Mouse (Mus musculus) E14TG2a.4 (cell line): ENCODE measurements at regions not wholly inside any gene's neighbourhood (a gene's known extent, or its start where the extent isn't known, plus 50 kb on each side); places are given as distances from the start of the nearest gene placed in this dataset.
"Not testable (repeated sequence)": the region's sequence is repeated elsewhere in the genome, so short reads cannot be mapped to it uniquely, and the experiment has no call there.

Experiments used
- H3K27me3 ChIP-seq: 2 replicates; pipeline ENCODE4 v1.6.1; 2014; ENCODE audit warnings: low read length, control low read depth; ENCODE audit not compliant: insufficient read depth
- H3K36me3 ChIP-seq: 2 replicates; pipeline ENCODE4 v1.6.1; 2014; ENCODE audit warnings: low read length, control low read depth; ENCODE audit not compliant: insufficient read depth
- H3K4me1 ChIP-seq: replicated peaks from 2 replicates; pipeline ENCODE4 v1.6.1; 2014; ENCODE audit warnings: low read depth, low read length, control low read depth
- H3K4me3 ChIP-seq: replicated peaks from 2 replicates; pipeline ENCODE4 v1.5.1; 2014; ENCODE audit warnings: mild to moderate bottlenecking, low read length
- H3K9me3 ChIP-seq: 2 replicates; pipeline ENCODE4 v1.6.1; 2014; ENCODE audit warnings: low read length, control low read depth
- CTCF ChIP-seq: conservative IDR thresholded peaks from 2 replicates; pipeline ENCODE4 v1.5.1; 2014; ENCODE audit warnings: low read length
- NANOG ChIP-seq: IDR thresholded peaks from 2 replicates; pipeline ENCODE4 v1.6.1; 2014; ENCODE audit warnings: borderline replicate concordance, low read length, mixed read lengths
- POU5F1 ChIP-seq: IDR thresholded peaks from 2 replicates; pipeline ENCODE4 v1.6.1; 2014; ENCODE audit warnings: low read length, borderline replicate concordance

DNA sequence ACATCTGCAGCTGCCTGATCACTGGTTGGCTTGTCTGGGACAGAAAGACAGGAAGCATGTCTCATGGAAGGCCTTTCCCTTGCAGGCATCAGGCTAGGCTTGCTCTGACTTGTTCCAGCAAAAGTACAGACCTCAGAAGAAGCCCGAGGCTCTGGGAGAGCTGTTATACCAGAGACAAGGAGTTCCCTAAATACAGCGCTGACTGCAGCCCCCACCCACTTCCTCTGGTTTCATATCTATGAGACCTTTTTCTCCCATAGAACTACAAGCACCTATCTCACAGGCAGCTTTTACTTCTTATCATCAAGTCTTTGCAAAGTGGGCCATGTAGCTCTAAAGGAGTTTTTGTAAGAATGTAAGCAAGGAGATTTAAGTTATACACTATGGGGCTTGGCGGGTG is 312.2 kb upstream of the Vmn1r3 start:
- H3K9me3 ChIP-seq, H3K27me3 ChIP-seq, H3K36me3 ChIP-seq, H3K4me1 ChIP-seq, H3K4me3 ChIP-seq: not testable (repeated sequence)

DNA sequence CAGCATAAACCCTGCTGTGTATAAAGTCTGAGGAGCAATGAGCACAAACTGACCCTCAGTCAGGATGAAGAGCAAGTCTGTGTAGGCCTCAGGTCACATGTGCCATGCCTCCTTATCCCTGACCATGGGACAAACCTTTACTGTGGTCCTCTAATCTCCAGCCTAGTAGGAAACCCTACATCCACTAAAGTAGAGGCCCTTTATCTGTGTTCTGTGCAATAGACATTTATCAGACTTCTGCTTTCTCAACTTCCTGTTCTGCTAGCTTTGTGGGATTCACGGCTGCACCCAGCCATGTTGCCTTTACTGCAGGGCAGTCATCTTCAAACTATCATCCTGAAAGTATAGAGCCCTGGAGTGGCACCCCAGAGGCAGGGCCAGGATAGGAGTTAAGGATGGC is 310.8 kb upstream of the Vmn1r3 start:
- H3K4me3 ChIP-seq, H3K4me1 ChIP-seq, H3K36me3 ChIP-seq: not testable (repeated sequence)

DNA sequence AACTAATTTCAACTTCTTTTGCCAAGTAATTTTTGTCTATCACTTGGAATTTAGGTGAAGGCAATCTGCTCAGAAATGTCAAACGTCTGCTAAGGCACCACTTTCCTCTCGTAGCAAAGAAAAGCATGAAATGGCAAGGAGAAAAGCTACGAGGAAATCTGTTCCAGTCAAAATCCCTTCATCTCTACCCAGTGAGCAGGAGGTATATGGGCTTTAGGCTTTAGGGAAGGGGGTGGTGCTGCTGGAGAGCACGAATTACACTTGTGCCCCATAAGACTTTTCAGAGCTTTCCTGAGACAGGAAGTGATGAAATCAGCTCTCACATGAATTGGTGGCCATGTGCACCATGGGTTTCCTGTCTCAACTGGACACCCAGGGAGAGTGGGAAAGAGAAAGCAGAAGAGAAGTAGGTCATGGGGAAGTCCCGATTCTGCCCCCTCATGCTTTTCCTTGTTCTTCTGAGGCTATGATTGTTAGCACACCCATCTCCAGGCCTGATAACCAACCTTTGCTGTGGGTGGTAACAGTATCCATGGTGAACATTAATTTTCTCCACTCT is 309.0 kb upstream of the Vmn1r3 start:
- not testable (repeated sequence) for H3K27me3 ChIP-seq, H3K9me3 ChIP-seq, H3K36me3 ChIP-seq, H3K4me1 ChIP-seq, H3K4me3 ChIP-seq

More for the DNA sequence above, 310.8 kb upstream of the Vmn1r3 start:
- not testable (repeated sequence) for H3K27me3 ChIP-seq, H3K9me3 ChIP-seq

DNA sequence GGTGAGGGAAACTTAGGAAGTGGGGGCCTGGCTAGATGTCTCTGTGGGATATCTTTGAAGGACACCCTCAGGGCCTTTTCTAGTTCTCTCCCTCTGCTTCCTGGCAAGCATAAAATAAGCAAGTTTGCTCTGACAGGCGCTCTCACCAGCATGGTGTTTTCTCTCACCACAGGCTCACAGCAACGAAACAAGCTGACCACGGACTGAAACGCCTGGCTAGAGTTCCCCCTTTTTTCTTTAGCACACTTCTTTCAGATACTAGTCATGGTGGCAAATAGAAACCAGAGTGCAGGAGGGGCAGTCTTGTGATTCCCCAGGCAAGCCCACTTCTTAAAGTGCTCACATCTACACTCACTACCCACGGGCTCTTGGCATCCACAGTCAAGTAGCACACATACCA is 305.7 kb upstream of the Vmn1r3 start:
- not testable (repeated sequence) for H3K27me3 ChIP-seq, H3K4me3 ChIP-seq, H3K36me3 ChIP-seq, H3K4me1 ChIP-seq
- peaks cover 30% of the 10 kb centered on the region for H3K9me3 ChIP-seq

DNA sequence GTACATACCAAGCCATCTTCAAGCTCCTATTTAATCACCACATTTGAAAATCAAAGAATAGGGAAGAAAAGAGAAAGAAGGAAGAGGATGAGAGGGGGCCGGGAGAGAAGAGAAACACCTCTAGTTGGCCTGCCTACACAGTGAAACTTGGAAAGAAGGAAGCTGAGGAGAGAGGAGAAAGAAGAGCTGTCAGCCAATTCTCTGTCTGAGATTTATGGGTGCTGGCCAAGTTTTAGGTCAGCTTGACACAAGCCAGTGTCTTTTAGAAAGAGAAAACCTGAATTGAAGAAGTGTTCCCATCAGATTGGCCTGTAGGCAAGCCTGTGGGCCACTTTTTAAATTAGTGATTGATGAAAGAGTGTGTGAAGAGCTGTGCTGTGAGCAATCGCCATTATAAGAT is 296.9 kb upstream of the Vmn1r3 start:
- Histone ChIP-seq H3K27me3 (no peaks in the 10 kb centered on the region), H3K36me3 (no peaks in the 10 kb centered on the region), H3K4me3 (no peak overlapping the region), H3K4me1 (no peaks in the 10 kb centered on the region), H3K9me3 (peaks cover 79% of the 10 kb centered on the region)
- TF ChIP-seq CTCF = no peak

DNA sequence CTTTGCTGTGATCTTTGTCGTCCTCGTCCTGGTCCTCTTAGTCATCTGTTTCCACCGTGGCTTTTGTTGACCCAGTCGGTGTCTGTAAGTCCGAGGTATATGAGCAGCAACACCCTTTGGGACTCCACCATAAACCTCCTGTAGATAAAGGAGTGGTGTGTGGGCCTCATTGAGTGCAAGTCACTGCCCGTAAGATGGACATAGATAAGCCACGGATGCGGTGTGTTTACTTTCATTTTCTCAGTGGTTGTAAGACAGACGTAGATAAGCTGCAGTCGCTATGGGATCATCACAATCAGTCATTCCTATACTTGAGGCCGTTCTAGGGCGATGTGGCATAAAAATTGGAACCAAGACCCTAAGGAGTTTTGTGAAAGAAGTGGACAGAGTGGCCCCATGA is 271.6 kb upstream of the Vmn1r3 start:
- peaks cover 72% of the 10 kb centered on the region for H3K9me3 ChIP-seq
- H3K4me3 ChIP-seq = no peak overlapping the region
- TF ChIP-seq CTCF (no peak), NANOG (no peak), POU5F1 (no peak)
- no peaks in the 10 kb centered on the region for H3K36me3 ChIP-seq
- no peaks in the 10 kb centered on the region for H3K4me1 ChIP-seq
- H3K27me3 ChIP-seq = no peaks in the 10 kb centered on the region

DNA sequence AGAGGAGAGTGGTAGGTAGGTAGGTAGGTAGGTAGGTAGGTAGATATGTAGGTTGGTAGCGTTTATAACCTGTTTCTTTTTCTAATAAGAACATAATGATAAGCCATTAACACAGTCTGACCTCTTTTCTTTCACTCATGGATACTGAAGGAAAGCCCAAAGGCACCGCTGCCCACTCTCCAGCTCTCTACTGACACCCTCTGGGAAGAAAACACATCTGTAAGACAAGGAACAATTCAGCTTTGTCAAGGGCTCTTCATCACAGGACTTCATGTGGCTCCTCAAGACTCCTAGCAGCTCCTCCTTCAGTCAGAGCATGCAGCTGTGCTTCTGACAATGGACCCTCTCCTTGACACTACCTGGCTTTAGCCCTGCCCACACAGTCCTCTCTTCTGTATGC is 252.2 kb upstream of the Vmn1r3 start:
- H3K27me3 ChIP-seq, H3K4me3 ChIP-seq, H3K4me1 ChIP-seq, H3K36me3 ChIP-seq: not testable (repeated sequence)
- H3K9me3 ChIP-seq = peaks cover 64% of the 10 kb centered on the region

DNA sequence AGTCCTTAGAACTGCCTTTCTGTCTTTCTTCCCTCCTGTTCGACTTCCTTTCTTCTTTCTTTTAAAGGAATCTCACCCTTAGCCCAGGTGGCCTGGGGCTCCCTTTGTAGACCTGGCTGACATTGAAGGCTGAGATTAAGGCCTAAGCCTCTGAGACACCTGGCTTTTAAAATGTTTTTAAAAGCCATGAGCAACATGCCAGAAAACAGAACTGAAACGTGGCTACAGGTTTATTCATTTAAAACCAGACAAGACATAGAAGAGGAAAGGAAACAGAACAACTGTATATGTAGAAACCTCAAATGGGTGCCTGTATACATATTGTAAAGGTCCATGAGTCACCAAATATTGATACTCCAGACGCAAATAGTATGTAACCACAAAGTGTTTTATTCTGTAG is 242.8 kb upstream of the Vmn1r3 start:
- TF ChIP-seq POU5F1 = no peak
- TF ChIP-seq CTCF = no peak
- TF ChIP-seq NANOG = no peak
- Histone ChIP-seq H3K4me3 (no peak overlapping the region), H3K36me3 (no peaks in the 10 kb centered on the region), H3K4me1 (no peaks in the 10 kb centered on the region), H3K9me3 (no peaks in the 10 kb centered on the region), H3K27me3 (no peaks in the 10 kb centered on the region)

DNA sequence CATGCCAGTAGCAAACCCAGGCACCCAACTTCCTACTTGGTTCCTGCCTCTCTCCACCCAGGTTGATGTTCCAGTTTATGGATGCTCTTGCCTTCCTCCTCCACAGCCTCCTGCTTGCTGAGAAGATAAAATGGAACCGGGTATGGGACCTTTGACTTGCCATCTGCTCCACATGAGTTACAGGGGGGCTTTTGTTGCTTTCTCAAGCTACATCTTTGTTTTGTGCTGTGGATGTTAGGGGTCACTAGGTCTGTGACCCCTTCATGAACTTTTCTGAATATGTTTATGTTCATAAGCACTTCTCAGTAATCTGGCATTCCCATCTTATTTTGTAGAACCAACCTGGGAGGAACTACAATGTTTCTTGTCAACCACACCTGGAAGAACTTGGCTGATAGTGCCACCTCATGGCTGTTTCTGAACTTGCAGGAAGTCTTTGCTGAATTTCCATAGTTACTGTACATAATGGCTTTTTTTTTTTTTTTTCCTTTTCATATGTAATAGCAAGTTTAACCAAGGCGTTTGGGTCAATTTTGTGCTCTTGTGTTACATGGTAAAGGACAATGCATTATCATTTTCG is 234.9 kb upstream of the Vmn1r3 start:
- H3K9me3 ChIP-seq = peaks cover 25% of the 10 kb centered on the region
- no peaks in the 10 kb centered on the region for H3K4me1 ChIP-seq
- no peaks in the 10 kb centered on the region for H3K36me3 ChIP-seq
- TF ChIP-seq POU5F1 = no peak
- TF ChIP-seq CTCF = peak; percentile 48
- no peak overlapping the region for H3K4me3 ChIP-seq
- H3K27me3 ChIP-seq = no peaks in the 10 kb centered on the region

DNA sequence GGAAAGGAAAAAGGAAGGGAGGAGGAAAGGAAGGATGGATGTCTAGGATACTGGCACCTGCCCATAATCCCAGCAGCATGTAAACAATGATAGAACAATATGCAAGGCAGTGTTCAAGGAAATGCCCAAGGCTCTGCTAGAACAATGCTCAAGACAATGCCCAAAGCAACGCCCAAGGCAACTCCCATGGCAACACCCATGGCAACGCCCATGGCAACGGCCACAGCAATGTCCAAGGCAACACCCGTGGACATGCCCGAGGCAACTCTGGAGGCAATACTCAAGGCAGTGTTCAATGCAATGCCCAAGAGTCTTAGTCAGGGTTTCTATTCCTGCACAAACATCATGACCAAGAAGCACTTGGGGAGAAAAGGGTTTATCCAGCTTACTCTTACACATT is 231.5 kb upstream of the Vmn1r3 start:
- Histone ChIP-seq H3K9me3 (peaks cover 35% of the 10 kb centered on the region), H3K27me3 (no peaks in the 10 kb centered on the region), H3K4me3 (no peak overlapping the region), H3K4me1 (peaks cover 18% of the 10 kb centered on the region), H3K36me3 (no peaks in the 10 kb centered on the region)
- TF ChIP-seq NANOG = no peak
- no peak for TF ChIP-seq CTCF
- TF ChIP-seq POU5F1 = no peak

DNA sequence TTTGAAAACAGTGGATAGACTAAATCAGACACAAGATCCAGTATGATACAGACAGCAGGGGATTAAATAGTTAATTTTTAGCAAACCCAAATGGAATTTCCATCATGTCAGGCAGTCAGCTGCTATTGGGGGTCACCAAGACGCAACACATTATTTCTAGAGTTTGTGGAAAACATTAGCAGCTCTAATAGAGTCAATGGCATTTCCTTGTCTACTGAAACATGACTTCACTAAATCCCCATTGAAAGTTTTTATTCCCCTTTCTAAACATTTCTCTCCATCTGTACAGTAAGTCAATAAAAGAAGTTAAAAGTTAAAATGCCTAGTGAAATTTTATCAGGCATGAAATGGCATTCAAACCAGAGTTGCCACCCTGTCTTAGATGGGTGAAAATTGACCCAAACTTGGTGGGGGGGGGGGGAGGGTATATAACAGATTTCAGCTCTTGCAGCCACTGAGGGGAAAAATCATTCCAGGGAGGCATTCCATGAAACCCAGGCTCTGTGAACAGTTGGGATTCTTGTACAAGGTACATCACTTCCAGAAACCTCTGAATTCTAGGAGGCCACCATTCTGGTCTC is 229.4 kb upstream of the Vmn1r3 start:
- H3K27me3 ChIP-seq, H3K4me3 ChIP-seq, H3K36me3 ChIP-seq: not testable (repeated sequence)
- H3K9me3 ChIP-seq = peaks cover 35% of the 10 kb centered on the region
- peaks cover 18% of the 10 kb centered on the region for H3K4me1 ChIP-seq
